In genomic region chr11:77349698-77350097, GRCm38 (mm10) we compare ENCODE assay signal across 13 mouse cellular contexts.
DNase-seq lines count a peak whose midpoint lies in the region; ATAC-seq and TF ChIP-seq lines count a peak whose summit lies in the region.
"Had no signal": no experiment of that assay in that cellular context is flagged by ENCODE, and none has a peak within 500 bp of the region (broad histone marks: within the 10 kb centered on the region; RNA-seq: fewer than 3 reads in every experiment).

No protein-coding gene starts in this region.

- no peaks in the 10 kb centered on the region for H3K27me3 ChIP-seq in heart, embryonic 11.5 days (ENCODE audit: control insufficient read depth, insufficient read depth, low read length)
- H3K27me3 ChIP-seq in lung, embryonic 16.5 days (ENCODE audit: control insufficient read depth, insufficient read depth, low read depth, low read length), result no peaks in the 10 kb centered on the region
- H3K27me3 ChIP-seq in liver, embryonic 11.5 days (replicated peaks; ENCODE audit: control insufficient read depth, insufficient read depth, low read length), result no peaks in the 10 kb centered on the region
- no peaks in the 10 kb centered on the region for H3K27me3 ChIP-seq in stomach, postnatal 0 days (ENCODE audit: control insufficient read depth, insufficient read depth, low read length)
- H3K27me3 ChIP-seq: hindbrain, embryonic 15.5 days; neural tube, embryonic 15.5 days had no signal

- H3K4me1 ChIP-seq in heart, embryonic 11.5 days (ENCODE audit: control insufficient read depth, insufficient read depth, low read length), result no peaks in the 10 kb centered on the region
- H3K4me1 ChIP-seq in lung, embryonic 16.5 days (replicated peaks; ENCODE audit: control insufficient read depth, insufficient read depth, low read length), result peaks cover 6% of the 10 kb centered on the region; the same call in 1 of the 2 replicates
- peaks cover 7% of the 10 kb centered on the region for H3K4me1 ChIP-seq in liver, embryonic 11.5 days (replicated peaks; ENCODE audit: control insufficient read depth, insufficient read depth, low read length)
- H3K4me1 ChIP-seq in stomach, postnatal 0 days (replicated peaks; ENCODE audit: control insufficient read depth, insufficient read depth), result no peaks in the 10 kb centered on the region

- H3K9ac ChIP-seq in heart, embryonic 11.5 days (ENCODE audit: low read depth, low read length), result peak overlapping the region; percentile 79; the same call in 1 of the 2 replicates
- no peak overlapping the region for H3K9ac ChIP-seq in lung, embryonic 16.5 days (ENCODE audit: low read length)
- H3K9ac ChIP-seq in liver, embryonic 11.5 days (ENCODE audit: low read depth, low read length), result no peak overlapping the region
- no peak overlapping the region for H3K9ac ChIP-seq in stomach, postnatal 0 days (ENCODE audit: low read length)
- H3K9ac ChIP-seq: hindbrain, embryonic 15.5 days had no signal

- H3K36me3 ChIP-seq in heart, embryonic 11.5 days (ENCODE audit: control insufficient read depth, insufficient read depth, low read length), result no peaks in the 10 kb centered on the region
- no peaks in the 10 kb centered on the region for H3K36me3 ChIP-seq in lung, embryonic 16.5 days (ENCODE audit: control insufficient read depth, insufficient read depth, low read length)
- H3K36me3 ChIP-seq in liver, embryonic 11.5 days (ENCODE audit: control insufficient read depth, insufficient read depth, low read length), result no peaks in the 10 kb centered on the region
- H3K36me3 ChIP-seq in stomach, postnatal 0 days (ENCODE audit: control insufficient read depth, insufficient read depth, low read length), result no peaks in the 10 kb centered on the region
- H3K36me3 ChIP-seq: hindbrain, embryonic 15.5 days; neural tube, embryonic 15.5 days had no signal

- peak overlapping the region; percentile 70 for H3K4me3 ChIP-seq in heart, embryonic 11.5 days (ENCODE audit: low read depth, low read length)
- peak overlapping the region; percentile 81 for H3K4me3 ChIP-seq in lung, embryonic 16.5 days (ENCODE audit: low read length)
- H3K4me3 ChIP-seq in liver, embryonic 11.5 days (ENCODE audit: low read depth, low read length), result peak overlapping the region; percentile 17
- peak overlapping the region; percentile 68 for H3K4me3 ChIP-seq in stomach, postnatal 0 days (ENCODE audit: low read depth, low read length)

- WGBS in heart, embryonic 11.5 days (ENCODE audit: insufficient replicate concordance), result 56% methylated on average over 2 of the region's 2 CpGs
- WGBS in lung, embryonic 16.5 days, result 44% methylated on average over 2 of the region's 2 CpGs
- WGBS in liver, embryonic 11.5 days, result 73% methylated on average over 2 of the region's 2 CpGs
- WGBS in stomach, postnatal 0 days, result 80% methylated on average over 2 of the region's 2 CpGs

- no peak for ATAC-seq in heart, embryonic 11.5 days (replicated peaks; ENCODE audit: insufficient number of reproducible peaks, low FRiP score, low TSS enrichment)
- no peak for ATAC-seq in lung, embryonic 16.5 days (ENCODE audit: low read depth)
- no peak for ATAC-seq in liver, embryonic 11.5 days (replicated peaks; ENCODE audit: low FRiP score)
- ATAC-seq in stomach, postnatal 0 days (ENCODE audit: low FRiP score, low TSS enrichment), result no peak
- ATAC-seq: midbrain, embryonic 16.5 days had no signal

- no peaks in the 10 kb centered on the region for H3K9me3 ChIP-seq in heart, embryonic 11.5 days (replicated peaks; ENCODE audit: control insufficient read depth, low read length)
- no peaks in the 10 kb centered on the region for H3K9me3 ChIP-seq in lung, embryonic 16.5 days (ENCODE audit: control insufficient read depth, low read length)
- H3K9me3 ChIP-seq in liver, embryonic 11.5 days (ENCODE audit: control insufficient read depth, low read length), result no peaks in the 10 kb centered on the region
- H3K9me3 ChIP-seq in stomach, postnatal 0 days (ENCODE audit: control insufficient read depth, low read length), result no peaks in the 10 kb centered on the region
- H3K9me3 ChIP-seq: hindbrain, embryonic 15.5 days; neural tube, embryonic 15.5 days had no signal

- no peak for TF ChIP-seq CTCF in stomach, postnatal 0 days (IDR thresholded peaks at IDR 0.05; ENCODE audit: low read depth)

- DNase-seq in heart, adult 9 months (ENCODE audit: low spot score in 2 of 2), result no peak
- DNase-seq in lung, postnatal 4 days, result no peak
- DNase-seq in liver, embryonic 11.5 days (ENCODE audit: low spot score), result no peak
- no peak for DNase-seq in stomach, postnatal 0 days (ENCODE audit: low spot score)
- no peak for DNase-seq in gastrocnemius, postnatal 10 days
- DNase-seq in thymus, postnatal 25 days, result no peak
- DNase-seq: thymus, postnatal 4 days had no signal

- no peak for TF ChIP-seq EP300 in stomach, postnatal 0 days (optimal IDR thresholded peaks at IDR 0.05)

- no peak overlapping the region for H3K27ac ChIP-seq in heart, embryonic 11.5 days (ENCODE audit: low read depth, low read length)
- no peak overlapping the region for H3K27ac ChIP-seq in lung, embryonic 16.5 days (ENCODE audit: low read length)
- H3K27ac ChIP-seq in liver, embryonic 11.5 days (ENCODE audit: low read depth, low read length), result no peak overlapping the region
- no peak overlapping the region for H3K27ac ChIP-seq in stomach, postnatal 0 days (replicated peaks)
- H3K27ac ChIP-seq: hindbrain, embryonic 15.5 days; kidney, postnatal 0 days; neural tube, embryonic 15.5 days had no signal

- peak overlapping the region; percentile 62 for H3K4me2 ChIP-seq in heart, embryonic 11.5 days
- H3K4me2 ChIP-seq in lung, embryonic 16.5 days (ENCODE audit: low read depth, low read length), result peak overlapping the region; percentile 57
- H3K4me2 ChIP-seq in liver, embryonic 11.5 days, result peak overlapping the region; percentile 89
- H3K4me2 ChIP-seq in stomach, postnatal 0 days (replicated peaks; ENCODE audit: low read depth), result peak overlapping the region; percentile 70; the same call in 1 of the 2 replicates

Comparison
In these comparisons a context has a peak if more than half of its experiments do, and no peak if none do; other contexts are left out.
1. H3K4me3 ChIP-seq: peak in every context shown above with its lines; median percentile 81 in lung, embryonic 16.5 days; 70 in heart, embryonic 11.5 days; 68 in stomach, postnatal 0 days; 17 in liver, embryonic 11.5 days.